Mouse (Mus musculus) bone marrow macrophage, adult 2 months (primary cell): Measurements from ENCODE around the gene Adamts12. TPM values are rescaled to one million over a fixed set of nuclear protein-coding genes. Genes with fewer than 3 reads are reported as not detected.

ENCODE experiments used
- H3K27ac ChIP-seq: 2 replicates; pipeline ENCODE4 v1.5.1; 2012; ENCODE audit warnings: low read depth, low read length; ENCODE audit not compliant: insufficient read depth
- H3K4me1 ChIP-seq: 2 replicates; pipeline ENCODE4 v1.6.1; 2012; ENCODE audit warnings: low read length; ENCODE audit not compliant: control insufficient read depth, insufficient read depth
- H3K4me3 ChIP-seq: 2 replicates; pipeline ENCODE4 v1.5.1; 2012; ENCODE audit warnings: mild to moderate bottlenecking, low read length, moderate library complexity; ENCODE audit not compliant: insufficient read depth
- CTCF ChIP-seq: IDR thresholded peaks from 2 replicates; pipeline ENCODE4 v1.5.1; 2012; ENCODE audit warnings: low read depth, mild to moderate bottlenecking, low read length, moderate library complexity
- POLR2A ChIP-seq: IDR thresholded peaks from 2 replicates; pipeline ENCODE4 v1.6.1; 2012; ENCODE audit warnings: mild to moderate bottlenecking, low read depth, low read length, borderline replicate concordance
- polyA plus RNA-seq: library from polyadenylated mRNA; stranded (reverse); fragments of >200 nt; gene quantifications from 2 replicates; pipeline ENCODE4 v1.2.4, GENCODE M21; 2012; ENCODE audit not compliant: missing spikeins, insufficient read depth, insufficient read length

The Adamts12 gene
- polyA plus RNA-seq, 1 experiment, result 0.23 TPM

- no peak overlapping the region for H3K4me3 ChIP-seq
- H3K27ac ChIP-seq, result no peak overlapping the region
- H3K4me1 ChIP-seq, result no peaks in the 10 kb centered on the region
- TF ChIP-seq POLR2A, result no peak
- TF ChIP-seq CTCF, result no peak
Observed at GRCm38 (mm10) chr15:11041229-11041628, 23.4 kb upstream of the Adamts12 start.

- no peak overlapping the region for H3K4me3 ChIP-seq
- TF ChIP-seq POLR2A, result no peak
- TF ChIP-seq CTCF, result no peak
- H3K27ac ChIP-seq, result no peak overlapping the region
- no peaks in the 10 kb centered on the region for H3K4me1 ChIP-seq
Observed at GRCm38 (mm10) chr15:11042828-11043227, 21.8 kb upstream of the Adamts12 start.

GRCm38 (mm10) chr15:11053678-11054439 lies 10.7 kb upstream of the Adamts12 start:
- TF ChIP-seq POLR2A (no peak), CTCF (no peak)

GRCm38 (mm10) chr15:11054440-11055080 lies 10.0 kb upstream of the Adamts12 start:
- Histone ChIP-seq H3K4me3 (no peak overlapping the region), H3K27ac (no peak overlapping the region), H3K4me1 (no peaks in the 10 kb centered on the region)
- TF ChIP-seq POLR2A (no peak), CTCF (no peak)

More at GRCm38 (mm10) chr15:11053678-11054439, 10.7 kb upstream of the Adamts12 start:
- Histone ChIP-seq H3K4me1 (no peaks in the 10 kb centered on the region), H3K27ac (no peak overlapping the region), H3K4me3 (no peak overlapping the region)

- H3K4me3 ChIP-seq, result no peak overlapping the region
- no peaks in the 10 kb centered on the region for H3K4me1 ChIP-seq
- H3K27ac ChIP-seq, result no peak overlapping the region
- no peak for TF ChIP-seq POLR2A
- TF ChIP-seq CTCF, result no peak
Observed at GRCm38 (mm10) chr15:11062903-11063302, 1.7 kb upstream of the Adamts12 start.

- Histone ChIP-seq H3K27ac (no peak overlapping the region), H3K4me1 (no peaks in the 10 kb centered on the region), H3K4me3 (no peak overlapping the region)
- TF ChIP-seq CTCF (no peak), POLR2A (no peak)
Observed at GRCm38 (mm10) chr15:11064160-11064557, 431 bp upstream of the Adamts12 start.

- Histone ChIP-seq H3K4me1 (no peaks in the 10 kb centered on the region), H3K4me3 (no peak overlapping the region), H3K27ac (no peak overlapping the region)
- TF ChIP-seq CTCF (no peak), POLR2A (no peak)
Observed at GRCm38 (mm10) chr15:11065528-11066171, 1.1 kb downstream of the Adamts12 start.

- TF ChIP-seq POLR2A (no peak), CTCF (no peak)
- H3K4me3 ChIP-seq, result no peak overlapping the region
- H3K4me1 ChIP-seq, result no peaks in the 10 kb centered on the region
- no peak overlapping the region for H3K27ac ChIP-seq
Observed at GRCm38 (mm10) chr15:11066299-11066698, 1.7 kb downstream of the Adamts12 start.

GRCm38 (mm10) chr15:11067891-11068290 lies 3.3 kb downstream of the Adamts12 start:
- Histone ChIP-seq H3K27ac (no peak overlapping the region), H3K4me1 (no peaks in the 10 kb centered on the region), H3K4me3 (no peak overlapping the region)
- TF ChIP-seq POLR2A (no peak), CTCF (no peak)

- H3K4me3 ChIP-seq, result no peak overlapping the region
- no peak for TF ChIP-seq CTCF
- no peak for TF ChIP-seq POLR2A
- no peak overlapping the region for H3K27ac ChIP-seq
- H3K4me1 ChIP-seq, result no peaks in the 10 kb centered on the region
Observed at GRCm38 (mm10) chr15:11075726-11076361, 11.3 kb downstream of the Adamts12 start.
